Mouse (Mus musculus): Measurements from ENCODE around the gene Ptpn23.

- no peak for TF ChIP-seq EP300 (IDR thresholded peaks at IDR 0.05; ENCODE audit: low read depth)
- TF ChIP-seq CTCF (IDR thresholded peaks at IDR 0.05; ENCODE audit: low read depth) = no peak
Measured at GRCm38 (mm10) chr9:110351350-110351749, 56.7 kb downstream of the Ptpn23 start.
